Mouse (Mus musculus) heart, embryonic 16.5 days (tissue): ENCODE measurements around the gene Tmem235. TPM values are rescaled to one million over a fixed set of nuclear protein-coding genes. Genes with fewer than 3 reads are reported as not detected.
A peak's percentile ranks its signal among the peaks of the same experiment; 100 is the strongest.

ENCODE experiments used
- ATAC-seq: fragments of 200-750 bp; cut with Nextera tagmentation; replicated peaks from 2 replicates; pipeline ENCODE4 v1.8.0; 2017; ENCODE audit warnings: moderate number of reproducible peaks; ENCODE audit not compliant: insufficient read depth, low FRiP score; ENCODE audit errors: extremely low read depth
- H3K27ac ChIP-seq: fragments of 300-500 bp; sonication (generic); 2 replicates; pipeline ENCODE4 v1.5.1; 2014; ENCODE audit warnings: mild to moderate bottlenecking, low read length, control low read depth, moderate library complexity
- H3K27me3 ChIP-seq: fragments of 300-500 bp; sonication (generic); 2 replicates; pipeline ENCODE4 v1.6.1; 2014; ENCODE audit warnings: low read length, mixed read lengths; ENCODE audit not compliant: control insufficient read depth, insufficient read depth
- H3K36me3 ChIP-seq: fragments of 300-500 bp; sonication (generic); 2 replicates; pipeline ENCODE4 v1.6.1; 2014; ENCODE audit not compliant: control insufficient read depth, insufficient read depth
- H3K4me1 ChIP-seq: fragments of 300-500 bp; sonication (generic); 2 replicates; pipeline ENCODE4 v1.6.1; 2014; ENCODE audit warnings: low read length, mixed read lengths; ENCODE audit not compliant: control insufficient read depth, insufficient read depth
- H3K4me2 ChIP-seq: fragments of 300-500 bp; sonication (generic); 2 replicates; pipeline ENCODE4 v1.6.1; 2014; ENCODE audit warnings: low read depth, mild to moderate bottlenecking, control low read depth, low read length
- H3K4me3 ChIP-seq: fragments of 300-500 bp; sonication (generic); 2 replicates; pipeline ENCODE4 v1.5.1; 2014; ENCODE audit warnings: mild to moderate bottlenecking, control low read depth, low read length
- H3K9ac ChIP-seq: fragments of 300-500 bp; sonication (generic); 2 replicates; pipeline ENCODE4 v1.6.1; 2014; ENCODE audit warnings: low read length, control low read depth
- H3K9me3 ChIP-seq: fragments of 300-500 bp; sonication (generic); replicated peaks from 2 replicates; pipeline ENCODE4 v1.6.1; 2016; ENCODE audit warnings: low read length; ENCODE audit not compliant: control insufficient read depth
- WGBS: fragments of 180-500 bp; shearing (Covaris S2); extraction: QIAGEN DNeasy Blood & Tissue Kit; methylation state at CpG from one replicate; pipeline ENCODE4 v1.1.7; 2014; 5-methylcytosine and 5-hydroxymethylcytosine counted together
- polyA plus RNA-seq: library from polyadenylated mRNA; unstranded; fragments of >200 nt; fragmentation: Nextera tagmentation; extraction: Ambion mirVana; gene quantifications from 2 replicates; pipeline ENCODE4 v1.2.1, GENCODE M21; 2015

Gene Tmem235
- polyA plus RNA-seq, 1 experiment from 2014 or later = not detected

DNA sequence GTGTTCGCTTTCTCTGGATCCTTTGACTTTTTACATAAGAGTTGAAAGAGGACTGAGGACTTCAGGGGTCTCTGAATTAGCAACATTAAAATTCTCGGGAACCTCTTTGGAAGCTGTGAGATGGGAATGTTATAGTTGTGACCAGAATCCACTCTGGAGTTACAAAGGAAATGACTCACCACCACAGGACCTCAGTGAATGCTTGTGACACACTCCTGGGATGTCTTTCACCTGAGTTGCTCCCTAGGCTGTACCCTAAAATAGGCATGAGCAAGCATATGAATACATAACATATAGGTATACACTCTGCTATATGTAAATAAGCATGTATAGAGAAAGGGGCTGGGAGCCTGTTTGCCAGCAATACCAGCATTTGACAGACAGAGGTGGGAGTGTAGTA is 17.1 kb upstream of the Tmem235 start:
- H3K27ac ChIP-seq = no peak overlapping the region
- no peak overlapping the region for H3K9ac ChIP-seq
- no peaks in the 10 kb centered on the region for H3K27me3 ChIP-seq
- H3K4me3 ChIP-seq = no peak overlapping the region
- H3K4me1 ChIP-seq = peaks cover 20% of the 10 kb centered on the region
- 81% methylated on average over 2 of the region's 2 CpGs for WGBS
- H3K4me2 ChIP-seq = no peak overlapping the region
- H3K36me3 ChIP-seq = no peaks in the 10 kb centered on the region
- H3K9me3 ChIP-seq = no peaks in the 10 kb centered on the region
- no peak for ATAC-seq

DNA sequence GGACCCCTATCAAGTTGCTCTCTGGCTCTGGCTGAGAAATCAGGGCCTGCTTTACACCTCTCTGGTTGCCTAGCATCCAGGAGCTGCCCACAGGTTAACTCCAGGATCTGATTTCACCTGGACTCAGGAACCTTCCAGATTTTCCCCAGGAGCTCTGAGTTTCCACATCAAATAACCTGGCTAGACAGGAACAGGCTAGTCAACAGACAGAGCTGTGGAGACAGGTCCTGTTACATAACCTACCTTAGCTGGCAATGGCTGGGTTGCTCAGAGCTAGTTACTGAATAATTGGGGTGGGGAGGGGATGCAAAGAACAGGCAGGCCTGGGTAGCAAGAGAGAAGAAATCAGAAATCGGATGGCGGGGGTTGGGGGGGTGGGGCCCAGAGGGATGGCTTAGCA is 15.6 kb upstream of the Tmem235 start:
- no peak for ATAC-seq
- H3K27ac ChIP-seq = no peak overlapping the region
- WGBS = 85% methylated on average over 2 of the region's 2 CpGs

DNA sequence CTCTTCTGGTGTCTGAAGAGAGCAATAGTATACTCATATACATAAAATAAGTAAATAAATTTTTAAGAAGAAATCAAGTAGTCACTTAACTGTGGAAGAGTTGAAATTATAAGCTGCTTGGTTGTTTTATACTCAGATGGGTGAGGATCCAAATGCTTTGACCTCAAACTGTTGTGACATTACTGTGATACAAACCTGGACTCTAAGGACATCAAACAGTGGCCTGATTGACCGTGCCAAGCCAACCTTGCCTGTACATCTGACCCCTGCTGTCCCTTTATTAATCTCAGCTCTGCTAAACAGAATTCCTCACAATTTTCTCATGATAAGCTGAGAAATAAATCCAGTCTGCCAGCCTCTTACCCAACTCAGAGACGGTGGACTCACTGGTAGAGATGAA is 14.9 kb upstream of the Tmem235 start:
- no peak overlapping the region for H3K9ac ChIP-seq
- WGBS = 82% methylated on average over 2 of the region's 2 CpGs

More for the DNA sequence above, 15.6 kb upstream of the Tmem235 start:
- Histone ChIP-seq H3K4me3 (no peak overlapping the region), H3K36me3 (no peaks in the 10 kb centered on the region), H3K27me3 (no peaks in the 10 kb centered on the region), H3K9me3 (no peaks in the 10 kb centered on the region), H3K4me1 (peaks cover 18% of the 10 kb centered on the region), H3K9ac (no peak overlapping the region), H3K4me2 (no peak overlapping the region)

DNA sequence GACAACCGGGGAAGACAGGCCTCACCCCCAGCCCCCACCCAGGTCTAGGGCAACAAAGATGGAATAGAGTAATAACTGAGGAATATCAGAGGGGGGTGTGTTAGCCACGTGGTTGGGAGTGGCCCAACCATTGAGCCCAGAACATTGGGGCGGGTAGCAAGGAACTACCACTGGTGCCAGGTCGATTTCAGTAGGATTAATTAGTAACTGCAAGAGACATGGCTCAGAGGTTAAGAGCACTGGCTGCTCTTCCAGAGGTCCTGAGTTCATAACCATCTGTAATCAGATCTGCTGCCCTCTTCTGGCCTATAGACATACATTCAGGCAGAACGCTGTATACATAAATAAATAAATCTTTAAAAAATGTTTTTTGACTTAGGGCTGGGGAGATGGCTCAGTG is 13.9 kb upstream of the Tmem235 start:
- ATAC-seq = no peak
- no peaks in the 10 kb centered on the region for H3K27me3 ChIP-seq
- H3K4me2 ChIP-seq = no peak overlapping the region
- no peaks in the 10 kb centered on the region for H3K9me3 ChIP-seq
- H3K36me3 ChIP-seq = no peaks in the 10 kb centered on the region
- H3K27ac ChIP-seq = no peak overlapping the region
- no peak overlapping the region for H3K4me3 ChIP-seq
- 55% methylated on average over 5 of the region's 5 CpGs for WGBS
- peaks cover 18% of the 10 kb centered on the region for H3K4me1 ChIP-seq
- H3K9ac ChIP-seq = no peak overlapping the region

More for the DNA sequence above, 14.9 kb upstream of the Tmem235 start:
- no peaks in the 10 kb centered on the region for H3K27me3 ChIP-seq
- H3K4me3 ChIP-seq = no peak overlapping the region
- no peak overlapping the region for H3K27ac ChIP-seq
- no peaks in the 10 kb centered on the region for H3K9me3 ChIP-seq
- H3K4me1 ChIP-seq = peaks cover 23% of the 10 kb centered on the region
- no peak for ATAC-seq
- no peaks in the 10 kb centered on the region for H3K36me3 ChIP-seq
- H3K4me2 ChIP-seq = no peak overlapping the region

DNA sequence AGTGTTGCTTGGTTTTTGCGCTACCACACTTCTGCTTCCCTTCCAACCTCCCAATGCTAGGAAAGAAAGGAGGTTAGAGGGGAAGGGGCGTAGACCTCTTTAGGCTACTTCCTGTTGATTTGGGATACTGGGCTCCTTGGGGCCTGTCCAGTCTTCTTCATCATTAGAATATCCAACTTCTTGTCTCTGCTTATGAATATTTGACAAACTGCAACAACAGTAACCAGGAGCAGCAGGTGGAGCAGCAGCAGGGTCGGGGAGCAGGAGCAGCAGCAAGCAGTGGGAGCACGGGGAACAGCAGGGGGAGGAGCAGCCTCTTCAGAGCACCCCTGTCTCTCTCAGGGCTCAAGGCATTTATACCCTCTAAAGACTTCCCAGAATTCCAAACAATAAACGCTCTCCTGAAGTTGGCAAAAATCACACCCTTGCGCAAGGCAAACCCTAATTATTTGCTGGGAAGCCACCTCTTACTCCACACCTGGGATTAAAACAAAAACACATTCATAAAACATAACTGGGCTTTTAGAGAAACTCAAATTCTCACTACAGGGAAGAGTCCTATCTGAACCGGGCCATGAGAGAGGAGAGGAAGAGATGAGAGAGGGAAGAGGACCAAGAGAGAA is 12.8 kb upstream of the Tmem235 start:
- WGBS = 74% methylated on average over 7 of the region's 7 CpGs
- Histone ChIP-seq H3K4me1 (peaks cover 18% of the 10 kb centered on the region), H3K4me2 (peak overlapping the region; percentile 86), H3K36me3 (peaks cover 4% of the 10 kb centered on the region), H3K4me3 (peak overlapping the region; percentile 77), H3K27ac (peak overlapping the region; percentile 98), H3K27me3 (no peaks in the 10 kb centered on the region), H3K9ac (peak overlapping the region; percentile 92), H3K9me3 (no peaks in the 10 kb centered on the region)
- ATAC-seq = no peak

DNA sequence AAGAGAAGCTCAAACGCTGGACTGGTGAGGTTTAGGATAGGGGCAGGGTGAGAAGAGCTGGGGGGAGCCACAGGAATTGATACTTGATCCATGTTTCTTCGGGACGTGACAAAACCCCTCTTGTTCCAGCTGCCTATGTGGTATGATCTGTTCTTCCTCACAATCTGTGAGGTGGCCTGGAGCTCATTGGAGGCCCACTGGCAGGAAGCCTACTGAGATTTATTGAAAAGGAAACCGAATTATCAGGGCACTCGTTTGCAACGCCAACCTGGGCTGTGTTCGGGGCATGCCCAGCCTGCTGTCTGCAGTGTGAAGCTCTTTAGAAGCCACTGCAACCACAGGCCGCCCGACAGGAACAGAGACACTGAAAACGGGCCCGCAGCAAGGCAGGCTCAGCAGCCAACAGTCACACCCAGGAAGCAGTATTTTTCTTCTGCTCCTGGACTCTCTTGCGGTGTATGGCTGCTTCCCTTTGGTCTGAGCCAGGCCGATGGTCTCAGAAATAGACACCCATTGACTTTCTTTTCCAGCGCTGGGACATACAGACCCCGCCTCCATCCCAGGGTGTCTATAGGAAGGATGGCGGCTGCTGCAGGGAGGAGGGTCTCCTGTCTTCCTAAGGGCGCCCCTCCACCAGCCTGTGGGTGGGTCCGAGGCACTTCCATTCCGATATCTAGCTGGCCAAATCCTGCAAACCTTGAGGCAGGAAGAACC is 12.1 kb upstream of the Tmem235 start:
- Histone ChIP-seq H3K9ac (peak overlapping the region; percentile 92), H3K4me1 (peaks cover 18% of the 10 kb centered on the region), H3K36me3 (peaks cover 11% of the 10 kb centered on the region), H3K4me2 (peak overlapping the region; percentile 86), H3K4me3 (peak overlapping the region; percentile 77), H3K27ac (peak overlapping the region; percentile 98), H3K9me3 (no peaks in the 10 kb centered on the region), H3K27me3 (no peaks in the 10 kb centered on the region)
- 6% methylated on average over 19 of the region's 19 CpGs for WGBS
- ATAC-seq = peak; percentile 53

DNA sequence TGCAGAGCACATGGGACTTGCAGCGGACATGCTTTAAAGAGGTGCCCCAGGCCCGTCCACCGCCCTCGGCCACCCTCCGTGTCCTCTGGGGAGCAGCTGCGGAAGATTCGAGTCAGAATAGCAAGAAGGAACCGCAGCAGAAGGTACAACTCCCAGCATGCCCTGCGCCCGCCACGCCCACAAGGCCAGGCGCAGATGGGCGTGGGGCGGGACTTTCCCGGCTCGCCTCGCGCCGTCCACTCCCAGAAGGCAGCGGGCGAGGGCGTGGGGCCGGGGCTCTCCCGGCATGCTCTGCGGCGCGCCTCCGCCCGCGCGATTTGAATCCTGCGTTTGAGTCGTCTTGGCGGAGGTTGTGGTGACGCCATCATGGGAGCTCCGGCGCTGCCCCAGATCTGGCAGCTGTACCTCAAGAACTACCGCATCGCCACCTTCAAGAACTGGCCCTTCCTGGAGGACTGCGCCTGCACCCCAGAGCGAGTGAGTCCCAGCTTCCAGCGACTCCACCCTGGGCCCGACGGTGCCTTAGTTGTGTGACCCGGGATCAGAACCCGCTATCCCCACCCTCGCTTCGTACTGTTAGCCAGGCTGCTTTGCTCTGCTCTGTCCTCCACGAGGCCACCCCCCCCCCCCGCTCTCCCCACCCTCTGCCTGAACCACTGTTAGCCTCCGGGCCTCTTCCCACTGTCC is 11.4 kb upstream of the Tmem235 start, which contains the start of gene Birc5:
Gene Birc5 (plus strand): TSS at position 267 of the 687 bp plus-strand sequence.
- Histone ChIP-seq H3K36me3 (peaks cover 14% of the 10 kb centered on the region), H3K27ac (peak within 1 kb of the TSS; percentile 98), H3K9ac (peak within 1 kb of the TSS; percentile 92), H3K4me2 (peak within 1 kb of the TSS; percentile 86), H3K4me1 (peaks cover 18% of the 10 kb centered on the region), H3K4me3 (peak within 1 kb of the TSS; percentile 77), H3K9me3 (no peaks in the 10 kb centered on the region), H3K27me3 (no peaks in the 10 kb centered on the region)
- WGBS = under 1% methylated on average over 51 of the region's 51 CpGs
- peak; percentile 96 for ATAC-seq

DNA sequence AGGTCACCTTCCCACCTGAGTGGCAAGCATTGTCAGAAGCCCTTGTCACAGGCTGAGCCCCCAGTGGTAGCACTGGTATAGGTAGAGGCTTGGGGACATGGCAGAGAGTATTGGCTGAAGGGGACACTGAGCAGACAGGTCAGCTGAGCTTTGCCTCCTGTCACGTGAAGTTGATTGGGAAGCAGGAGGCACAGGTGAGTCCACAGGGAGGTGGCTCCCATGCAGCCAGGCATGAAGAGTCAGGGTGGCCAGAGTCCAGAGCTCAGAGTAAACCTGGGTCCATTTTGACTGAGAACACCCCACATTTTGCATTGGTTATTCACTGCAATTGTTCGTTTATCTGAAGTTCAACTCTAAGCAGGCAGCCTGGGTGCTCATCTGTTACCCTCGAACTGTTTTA is 7.7 kb upstream of the Tmem235 start:
- Histone ChIP-seq H3K4me2 (no peak overlapping the region), H3K9ac (no peak overlapping the region), H3K9me3 (no peaks in the 10 kb centered on the region), H3K27me3 (no peaks in the 10 kb centered on the region), H3K4me3 (no peak overlapping the region), H3K36me3 (peaks cover 32% of the 10 kb centered on the region), H3K4me1 (peaks cover 15% of the 10 kb centered on the region), H3K27ac (no peak overlapping the region)
- 83% methylated on average over 3 of the region's 3 CpGs for WGBS
- ATAC-seq = no peak

DNA sequence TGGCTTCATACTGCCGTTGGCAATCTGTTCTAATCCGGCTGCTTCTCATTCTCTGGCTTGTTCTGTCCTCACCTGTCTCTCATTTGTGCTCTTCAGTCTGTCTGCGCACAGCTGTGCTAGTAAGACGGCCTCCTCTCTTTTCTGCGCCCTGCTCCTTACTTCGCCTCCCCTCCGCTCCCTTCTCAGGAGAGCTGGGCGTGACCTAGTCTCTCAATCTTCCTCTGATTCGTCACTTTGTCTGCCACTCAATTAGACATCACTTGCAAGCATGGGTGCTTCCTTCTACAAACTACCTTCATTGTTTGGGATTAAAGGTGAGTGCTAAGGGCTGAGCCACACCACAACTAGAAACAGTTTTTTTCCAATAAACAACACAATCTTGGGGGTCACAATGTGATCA is 6.3 kb upstream of the Tmem235 start:
- Histone ChIP-seq H3K4me3 (no peak overlapping the region), H3K36me3 (peaks cover 35% of the 10 kb centered on the region), H3K9ac (no peak overlapping the region), H3K27me3 (no peaks in the 10 kb centered on the region; the same call in 1 of the 2 replicates), H3K4me1 (peaks cover 11% of the 10 kb centered on the region), H3K9me3 (no peaks in the 10 kb centered on the region), H3K27ac (no peak overlapping the region), H3K4me2 (no peak overlapping the region)
- ATAC-seq = no peak
- WGBS = 90% methylated on average over 9 of the region's 9 CpGs
